11 mouse cellular contexts compared by ENCODE assay signal in the genomic region with DNA sequence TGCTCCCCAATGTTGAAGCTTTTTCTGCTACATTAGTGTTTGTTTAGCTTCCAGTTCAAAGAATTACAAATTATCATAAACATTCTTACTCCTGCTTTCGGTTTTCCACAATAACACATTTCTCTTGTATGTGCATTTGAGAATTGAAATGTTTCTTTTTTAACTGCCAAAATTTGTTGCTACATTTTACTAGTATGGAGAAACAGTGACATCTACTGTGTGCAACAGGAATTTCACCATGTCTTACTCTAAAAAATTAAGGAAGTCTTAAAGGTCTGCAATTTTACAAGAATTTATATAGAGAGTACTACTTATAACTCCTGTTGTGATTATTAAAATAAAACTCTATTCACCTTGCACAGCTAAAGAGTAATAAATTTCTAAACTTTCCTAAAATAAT.
DNase-seq lines count a peak whose midpoint lies in the region.
"Had no signal": no experiment of that assay in that cellular context is flagged by ENCODE, and none has a peak within 500 bp of the region (broad histone marks: within the 10 kb centered on the region; RNA-seq: fewer than 3 reads in every experiment).

No protein-coding gene starts in this region.

- peak; percentile 16 for DNase-seq in kidney, adult 9 months
- no peak for DNase-seq in kidney, adult 11 months
- peak; percentile 45 for DNase-seq in 3T3-L1 (ENCODE audit: low read depth, low spot score)
- DNase-seq in A20 (ENCODE audit: low read depth, low spot score) = peak; percentile 41
- peak; percentile 10 for DNase-seq in c-Kit-positive CD71-negative TER-119-negative erythroid progenitor cells, embryonic 14.5 days (ENCODE audit: low read depth)
- DNase-seq in thymus, postnatal 10 days (ENCODE audit: low spot score in 2 of 2) = no peak
- no peak for DNase-seq in layer of hippocampus, postnatal 25 days (ENCODE audit: extremely low spot score in 1 of 2, low spot score in 1 of 2)
- DNase-seq: cerebellum, adult 11 months; kidney, adult 18-20 months; lung, adult 2 months; thymus, postnatal 14 days had no signal

Comparison
In these comparisons a context has a peak if more than half of its experiments do, and no peak if none do; other contexts are left out.
1. DNase-seq: peak in kidney, adult 9 months (single experiment), 3T3-L1 (single experiment), A20 (single experiment) and c-Kit-positive CD71-negative TER-119-negative erythroid progenitor cells, embryonic 14.5 days (single experiment); none in kidney, adult 11 months (single experiment), thymus, postnatal 10 days (0 of 2) and layer of hippocampus, postnatal 25 days (0 of 2).